Mouse (Mus musculus): ENCODE data around the gene Prr7. TPM values are rescaled to one million over a fixed set of nuclear protein-coding genes. Genes with fewer than 3 reads are reported as not detected.

The Prr7 gene
- total and polyA plus RNA-seq, 3 experiments, result 0.60 to 1.2 (median 0.89) TPM

DNA sequence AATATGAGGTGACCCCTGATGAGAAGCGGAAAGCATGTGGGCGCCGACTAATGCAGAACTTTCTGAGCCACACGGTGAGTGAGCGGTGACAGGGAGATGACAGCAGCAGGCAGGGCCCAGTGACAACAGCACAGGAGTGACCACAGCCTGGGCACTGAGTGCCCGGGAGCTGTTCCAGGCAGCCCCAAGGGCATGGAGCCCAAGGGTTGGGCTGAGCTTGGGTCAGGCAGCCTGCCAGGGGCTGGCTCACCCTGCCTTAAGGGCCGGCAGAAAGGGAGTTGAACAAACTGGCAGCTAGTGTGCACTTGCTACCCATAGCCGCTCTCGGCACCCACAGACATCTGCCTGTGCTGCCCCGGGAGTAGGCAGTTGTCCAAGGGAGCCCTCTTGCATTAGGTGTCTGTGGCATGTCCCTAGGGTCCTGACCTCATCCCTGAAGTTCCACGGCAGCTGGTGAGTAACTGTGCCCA, 13.5 kb upstream of the Prr7 start:
- DNase-seq (ENCODE audit: extremely low read depth), result no peak
- H3K27me3 ChIP-seq (replicated peaks), result no peaks in the 10 kb centered on the region
- H3K4me3 ChIP-seq (replicated peaks in 1 of 3; ENCODE audit: low read depth in 2 of 3, low read length in 2 of 3, poor library complexity in 1 of 3), result no peak overlapping the region
- no peaks in the 10 kb centered on the region for H3K9me3 ChIP-seq (replicated peaks; ENCODE audit: low read length)
- H3K4me2 ChIP-seq (ENCODE audit: insufficient read depth, low read depth, poor library complexity, severe bottlenecking), result no peak overlapping the region
- no peak overlapping the region for H3K27ac ChIP-seq (ENCODE audit: insufficient read depth, low read depth)
- H3K36me3 ChIP-seq (replicated peaks in 1 of 2; ENCODE audit: control insufficient read depth in 1 of 2, insufficient read depth in 1 of 2, low read length in 1 of 2), result peaks cover 48 to 62% of the 10 kb centered on the region in 2 experiments
- dilution Hi-C loops (cut with MboI; ENCODE audit: extremely low pct_ligation_motif_present, extremely low pct_unique_long_range_greater_than_20kb, low sequenced_read_pairs) (no loop called here), in situ Hi-C loops (cut with MboI; ENCODE audit: low pct_ligation_motif_present, low pct_unique_long_range_greater_than_20kb, low sequenced_read_pairs) (no loop called here)
- H3K9ac ChIP-seq (ENCODE audit: insufficient read depth, low read depth), result no peak overlapping the region
- no peak for TF ChIP-seq ZKSCAN1 (IDR thresholded peaks at IDR 0.05; ENCODE audit: borderline replicate concordance, low read depth, low read length)
- no peak for TF ChIP-seq HCFC1 (IDR thresholded peaks at IDR 0.05; ENCODE audit: low read depth, low read length)
- TF ChIP-seq ZMIZ1 (IDR thresholded peaks at IDR 0.05; ENCODE audit: low read depth, low read length), result no peak
- TF ChIP-seq ELF1 (IDR thresholded peaks at IDR 0.05; ENCODE audit: low read depth, low read length), result no peak
- TF ChIP-seq UBTF (IDR thresholded peaks at IDR 0.05; ENCODE audit: low read depth, low read length), result no peak
- TF ChIP-seq RAD21 (IDR thresholded peaks at IDR 0.05; ENCODE audit: low read depth, low read length), result no peak
- no peak for TF ChIP-seq KAT2A (IDR thresholded peaks at IDR 0.05; ENCODE audit: insufficient replicate concordance, low read length)
- TF ChIP-seq TBP (conservative IDR thresholded peaks at IDR 0.05; ENCODE audit: low read depth, low read length), result no peak
- TF ChIP-seq ETS1 (conservative IDR thresholded peaks at IDR 0.05; ENCODE audit: low read depth, low read length), result no peak
- no peak for TF ChIP-seq EP300 (IDR thresholded peaks at IDR 0.05; ENCODE audit: low read length)
- TF ChIP-seq MAZ (IDR thresholded peaks at IDR 0.05; ENCODE audit: low read depth, low read length), result no peak
- no peak for TF ChIP-seq SIN3A (IDR thresholded peaks at IDR 0.05; ENCODE audit: low read length)
- H3K4me1 ChIP-seq (ENCODE audit: control insufficient read depth in 1 of 2, insufficient read depth in 2 of 2), result peaks cover 26 to 55% of the 10 kb centered on the region in 2 experiments
- peaks cover 31% of the 10 kb centered on the region for H3K79me2 ChIP-seq (replicated peaks; ENCODE audit: control insufficient read depth, extremely low read depth, insufficient read depth, poor library complexity, severe bottlenecking)

DNA sequence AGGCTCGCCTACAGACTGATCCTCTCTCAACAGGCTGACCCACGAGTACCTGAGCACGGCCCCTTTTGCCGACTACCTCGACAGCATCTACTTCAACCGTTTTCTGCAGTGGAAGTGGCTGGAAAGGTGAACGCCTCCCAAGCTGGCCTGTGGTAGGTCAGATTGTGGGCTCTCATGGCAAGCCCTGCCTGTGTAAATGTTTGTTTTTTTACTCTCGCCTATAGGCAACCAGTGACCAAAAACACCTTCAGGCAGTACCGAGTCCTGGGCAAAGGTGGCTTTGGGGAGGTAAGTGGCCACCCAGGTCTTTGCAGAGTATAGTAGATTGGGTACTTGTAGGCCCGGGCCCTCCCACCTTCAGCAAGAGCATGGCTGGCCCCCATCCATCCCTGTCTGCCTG, 12.8 kb upstream of the Prr7 start:
- DNase-seq (ENCODE audit: extremely low read depth), result no peak
- Histone ChIP-seq H3K36me3 (replicated peaks in 1 of 2; ENCODE audit: control insufficient read depth in 1 of 2, insufficient read depth in 1 of 2, low read length in 1 of 2) (peaks cover 55 to 70% of the 10 kb centered on the region in 2 experiments), H3K4me3 (replicated peaks in 1 of 3; ENCODE audit: low read depth in 2 of 3, low read length in 2 of 3, poor library complexity in 1 of 3) (no peak overlapping the region), H3K9me3 (replicated peaks; ENCODE audit: low read length) (no peaks in the 10 kb centered on the region), H3K9ac (ENCODE audit: insufficient read depth, low read depth) (no peak overlapping the region), H3K27me3 (replicated peaks) (no peaks in the 10 kb centered on the region), H3K4me1 (ENCODE audit: control insufficient read depth in 1 of 2, insufficient read depth in 2 of 2) (peaks cover 26 to 54% of the 10 kb centered on the region in 2 experiments), H3K4me2 (ENCODE audit: insufficient read depth, low read depth, poor library complexity, severe bottlenecking) (no peak overlapping the region), H3K79me2 (replicated peaks; ENCODE audit: control insufficient read depth, extremely low read depth, insufficient read depth, poor library complexity, severe bottlenecking) (peaks cover 24% of the 10 kb centered on the region), H3K27ac (ENCODE audit: insufficient read depth, low read depth) (no peak overlapping the region)
- in situ Hi-C loops (cut with MboI; ENCODE audit: low pct_ligation_motif_present, low pct_unique_long_range_greater_than_20kb, low sequenced_read_pairs) (no loop called here), dilution Hi-C loops (cut with MboI; ENCODE audit: extremely low pct_ligation_motif_present, extremely low pct_unique_long_range_greater_than_20kb, low sequenced_read_pairs) (no loop called here)
- TF ChIP-seq MAZ (IDR thresholded peaks at IDR 0.05; ENCODE audit: low read depth, low read length) (no peak), ZC3H11A (IDR thresholded peaks at IDR 0.05; ENCODE audit: low read depth, low read length) (no peak), JUN (IDR thresholded peaks at IDR 0.05; ENCODE audit: insufficient read depth, low read depth, low read length) (no peak), KAT2A (IDR thresholded peaks at IDR 0.05; ENCODE audit: insufficient replicate concordance, low read length) (no peak), ZKSCAN1 (IDR thresholded peaks at IDR 0.05; ENCODE audit: borderline replicate concordance, low read depth, low read length) (no peak), ELF1 (IDR thresholded peaks at IDR 0.05; ENCODE audit: low read depth, low read length) (no peak), JUND (conservative IDR thresholded peaks at IDR 0.05; ENCODE audit: low read depth, low read length) (no peak), ETS1 (conservative IDR thresholded peaks at IDR 0.05; ENCODE audit: low read depth, low read length) (no peak), MXI1 (IDR thresholded peaks at IDR 0.05; ENCODE audit: low read depth, low read length) (no peak), UBTF (IDR thresholded peaks at IDR 0.05; ENCODE audit: low read depth, low read length) (no peak), NELFE (IDR thresholded peaks at IDR 0.05; ENCODE audit: low read depth, low read length) (no peak), MYC (IDR thresholded peaks at IDR 0.05; ENCODE audit: low read depth, low read length) (no peak), RAD21 (IDR thresholded peaks at IDR 0.05; ENCODE audit: low read depth, low read length) (no peak), SIN3A (IDR thresholded peaks at IDR 0.05; ENCODE audit: low read length) (no peak), PAX5 (IDR thresholded peaks at IDR 0.05; ENCODE audit: low read length) (no peak)
